Mouse (Mus musculus) ovary, postnatal 10 days (tissue): ENCODE results near the gene Tmub2.

Experiments used
- DNase-seq: peaks from one replicate; pipeline ENCODE4 v3.0.0; 2022; ENCODE audit warnings: low spot score

Tmub2 gene

DNA sequence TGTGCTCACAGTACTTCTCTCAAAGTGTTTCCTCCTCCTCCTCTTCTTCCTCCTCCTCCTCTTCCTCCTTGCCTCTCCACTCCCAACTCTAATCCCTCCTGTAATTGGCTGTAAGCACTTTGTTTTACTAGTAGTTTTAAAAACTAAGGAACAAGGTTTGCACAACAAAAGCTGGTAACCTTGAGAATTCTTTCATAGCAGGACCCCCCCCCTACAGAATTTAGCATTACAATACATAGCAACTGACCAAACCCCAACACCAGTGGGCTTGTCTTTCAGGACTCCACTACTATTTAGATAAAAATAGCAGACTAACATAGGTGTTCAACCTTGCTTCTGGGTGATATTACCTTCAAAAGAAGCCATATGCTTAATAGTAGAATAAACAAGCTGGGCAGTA lies 44.8 kb downstream of the Tmub2 start:
- no peak for DNase-seq

DNA sequence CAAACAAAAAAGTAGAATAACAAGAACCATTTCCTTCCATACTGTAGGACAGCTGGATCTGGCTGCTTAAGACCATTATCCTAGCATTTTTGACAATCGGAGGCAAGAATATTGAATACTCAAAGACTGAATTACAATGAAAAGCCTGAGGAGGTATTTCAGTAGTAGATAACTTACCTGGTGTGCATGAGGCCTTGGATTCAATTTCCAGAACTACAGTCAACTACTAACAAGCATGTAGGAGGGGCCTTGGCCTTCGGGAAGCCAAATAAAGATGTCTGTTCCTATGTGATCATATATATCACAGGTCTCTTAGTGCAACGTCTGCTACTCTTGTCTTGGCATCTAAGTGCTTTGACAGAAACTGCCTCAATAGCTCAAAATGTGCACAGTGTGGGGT lies 45.3 kb downstream of the Tmub2 start:
- no peak for DNase-seq

GRCm38 (mm10) chr11:102331806-102332205 lies 47.1 kb downstream of the Tmub2 start:
- DNase-seq: no peak

DNA sequence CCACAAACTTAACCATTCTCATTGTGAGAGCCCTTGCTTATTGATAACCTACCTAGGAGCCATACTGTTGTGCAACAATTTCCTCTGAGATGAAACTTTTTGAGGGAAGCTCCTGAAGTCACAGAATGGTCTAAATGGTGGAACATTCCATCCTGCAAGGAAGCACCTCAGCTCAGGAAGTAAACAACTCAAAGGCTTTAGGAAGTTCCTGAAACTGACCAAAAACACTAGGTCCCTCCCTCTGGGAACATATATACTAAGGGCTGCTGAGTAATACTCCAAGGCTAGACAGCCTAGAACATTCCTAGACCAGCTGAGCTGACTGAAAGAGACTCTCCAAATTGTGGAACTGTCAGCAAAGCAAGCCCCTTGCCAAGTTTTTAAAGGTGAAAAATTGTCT lies 48.3 kb downstream of the Tmub2 start:
- no peak for DNase-seq

DNA sequence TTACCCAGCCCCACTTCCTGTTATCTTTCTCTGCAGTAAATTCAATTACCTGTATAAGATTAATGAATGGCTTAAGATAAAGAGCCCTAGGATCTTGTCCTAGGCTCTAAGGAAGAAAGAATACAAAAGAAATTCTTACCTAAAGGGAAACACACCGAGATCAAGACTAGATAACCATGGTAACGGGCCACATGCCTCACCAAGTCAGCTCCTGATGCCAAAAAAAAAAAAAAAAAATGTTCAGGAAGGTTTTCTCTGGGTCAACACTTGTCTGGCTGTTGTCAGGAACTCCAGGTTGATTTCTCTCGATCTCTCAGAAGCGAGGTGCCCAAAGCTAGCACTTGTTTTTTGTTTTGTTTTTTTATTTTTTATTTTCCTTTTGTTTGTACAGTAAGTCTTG lies 49.3 kb downstream of the Tmub2 start:
- DNase-seq: no peak

GRCm38 (mm10) chr11:102334973-102335700 lies 50.4 kb downstream of the Tmub2 start:
- no peak for DNase-seq

- DNase-seq: no peak
These were observed 51.5 kb downstream of the Tmub2 start for GRCm38 (mm10) chr11:102336191-102336590.

GRCm38 (mm10) chr11:102337921-102338320 lies 53.2 kb downstream of the Tmub2 start:
- no peak for DNase-seq

GRCm38 (mm10) chr11:102338561-102338960 lies 53.8 kb downstream of the Tmub2 start:
- no peak for DNase-seq
